Mouse (Mus musculus) gastrocnemius, adult 8-10 months (tissue): ENCODE measurements around the gene Baz2b. TPM values are rescaled to one million over a fixed set of nuclear protein-coding genes. Genes with fewer than 3 reads are reported as not detected.

Source experiments
- DNase-seq, 2 experiments: peaks; one replicate each; pipeline ENCODE4 v3.0.0; 2022; ENCODE audit warnings: low spot score in 2 of 2
- total RNA-seq, 4 experiments: library from RNA; stranded (reverse); gene quantifications; 2 replicates each; pipeline ENCODE4 v1.2.4; 2022

The Baz2b gene
- total RNA-seq, 4 experiments from 2014 or later = 26.3 to 36.8 (median 31.6) TPM

DNA sequence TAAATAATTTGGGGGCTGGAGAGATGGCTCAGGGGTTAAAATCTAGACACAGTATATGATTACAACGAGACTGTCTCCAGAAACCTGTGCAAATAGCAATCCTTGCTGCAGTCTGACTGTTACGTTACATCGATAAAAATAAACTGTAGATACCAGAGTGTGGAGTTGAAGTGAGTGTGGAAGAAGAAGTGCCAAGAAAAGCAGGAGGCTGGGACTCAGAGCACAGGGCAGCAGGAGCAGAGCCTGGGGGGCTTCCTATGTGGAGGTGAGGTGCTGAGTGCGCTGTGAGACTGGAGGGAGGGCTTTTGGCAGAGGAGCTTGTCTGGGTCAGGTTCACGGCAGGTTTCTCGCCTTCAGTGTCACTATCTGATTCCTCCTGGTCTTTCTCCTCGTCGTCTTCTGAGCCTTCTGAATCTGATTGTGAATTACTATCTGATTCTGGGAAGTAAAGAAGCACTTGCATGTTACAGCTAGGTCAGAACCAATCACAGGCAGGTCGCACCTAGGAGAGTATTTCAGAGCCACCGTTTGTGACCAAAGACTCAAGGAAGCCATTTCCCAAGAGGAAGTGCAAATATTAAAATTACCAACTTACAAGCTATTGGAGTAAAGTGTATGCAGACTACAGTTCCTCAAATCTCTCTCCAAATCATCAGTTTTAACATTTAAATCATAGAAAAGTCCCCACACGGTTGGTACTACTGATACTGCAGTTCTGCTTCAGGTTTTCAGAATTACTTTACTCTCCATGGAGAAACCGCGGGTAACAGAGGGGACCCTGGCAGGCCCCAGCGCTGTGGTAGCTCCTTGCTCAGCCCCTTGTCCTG, 249.8 kb downstream of the Baz2b start:
- DNase-seq = no peak

DNA sequence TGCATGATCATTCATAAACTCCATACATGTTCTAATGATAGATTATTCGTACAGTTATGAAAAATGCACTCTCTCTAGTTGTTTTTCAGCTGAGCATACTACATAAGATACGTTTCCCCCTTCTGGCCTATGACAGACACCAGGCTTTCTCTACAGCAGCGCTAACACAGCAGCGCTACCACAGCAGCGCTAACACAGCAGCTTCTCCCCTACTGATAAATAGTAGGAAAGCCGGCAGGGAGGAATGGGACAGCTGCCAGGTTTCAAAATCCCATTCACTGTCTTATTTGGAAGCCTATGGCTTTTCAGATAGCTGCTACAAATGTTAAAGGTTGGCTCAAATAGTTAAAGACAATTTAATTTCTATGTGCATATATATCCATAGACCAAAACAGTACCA, 251.1 kb downstream of the Baz2b start:
- DNase-seq = no peak

DNA sequence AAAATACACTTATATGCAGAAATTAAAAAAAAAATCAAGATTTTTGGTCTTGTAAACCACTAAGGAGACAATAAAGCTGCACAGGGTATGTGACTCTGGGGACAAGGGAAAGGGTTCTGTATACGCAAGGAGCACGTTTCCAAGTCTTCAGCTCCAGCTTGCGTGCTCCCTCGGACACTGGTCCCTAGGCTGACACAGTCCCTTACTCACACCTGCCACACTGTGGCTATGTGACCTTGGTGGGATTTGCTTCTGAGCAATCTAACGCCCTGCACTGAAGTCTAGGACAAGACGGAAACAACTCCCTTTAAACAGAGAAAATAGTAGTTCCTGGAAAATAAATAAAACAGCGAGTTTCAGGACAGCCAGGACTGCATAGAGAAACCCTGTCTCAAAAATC, 253.7 kb downstream of the Baz2b start:
- no peak for DNase-seq

DNA sequence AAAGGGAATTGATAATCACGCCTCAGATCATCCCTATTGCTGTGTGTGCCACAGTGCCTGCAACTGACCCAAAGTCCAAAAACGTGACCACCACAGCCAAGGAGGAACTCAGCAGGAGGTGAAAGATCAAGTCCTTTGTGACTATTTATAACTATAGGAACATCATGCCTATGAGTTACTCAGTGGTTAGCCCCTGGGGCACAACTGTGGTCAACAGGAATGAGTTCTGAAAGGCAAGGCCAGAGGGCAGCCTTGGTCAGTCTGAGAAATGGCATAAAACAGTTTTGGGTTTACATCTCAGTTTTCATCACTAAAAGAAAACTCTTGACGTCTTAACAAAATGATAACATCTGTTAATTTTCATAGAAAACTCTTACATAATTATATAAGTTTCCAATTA, 254.8 kb downstream of the Baz2b start:
- no peak for DNase-seq

DNA sequence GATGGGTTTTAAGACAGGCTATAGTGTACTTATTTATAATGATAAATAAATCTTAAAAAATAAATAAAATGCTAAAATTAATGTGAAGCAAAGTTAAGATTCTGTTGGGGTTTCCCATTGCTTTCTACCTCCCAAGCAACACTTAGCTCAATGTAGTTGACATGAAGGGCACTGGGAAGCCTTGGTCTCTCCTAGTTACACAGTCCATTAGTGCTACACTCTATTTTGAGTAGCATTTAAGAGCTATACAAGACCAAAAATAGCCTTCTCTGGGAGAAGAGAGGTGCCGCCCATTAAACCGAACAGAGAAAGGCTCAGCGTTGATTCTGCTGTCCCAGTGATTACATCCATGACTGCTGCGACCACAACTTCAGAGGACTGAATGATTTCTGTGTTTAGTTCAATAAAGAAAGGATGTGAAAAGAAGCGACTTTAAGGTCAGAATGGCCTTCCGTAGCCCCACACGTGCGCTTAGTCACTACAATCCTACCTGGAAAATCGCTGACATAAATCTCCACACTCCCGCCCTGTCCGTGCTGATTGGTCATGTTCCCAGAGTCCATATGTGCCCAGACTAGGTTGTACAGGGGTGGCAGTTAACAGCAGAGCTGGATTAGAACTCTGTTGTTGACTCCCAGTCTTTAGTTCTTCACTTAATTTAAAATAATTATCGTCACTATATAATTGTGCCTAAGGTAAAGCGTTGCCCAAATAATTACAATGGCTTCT, 257.2 kb downstream of the Baz2b start:
- DNase-seq = no peak

DNA sequence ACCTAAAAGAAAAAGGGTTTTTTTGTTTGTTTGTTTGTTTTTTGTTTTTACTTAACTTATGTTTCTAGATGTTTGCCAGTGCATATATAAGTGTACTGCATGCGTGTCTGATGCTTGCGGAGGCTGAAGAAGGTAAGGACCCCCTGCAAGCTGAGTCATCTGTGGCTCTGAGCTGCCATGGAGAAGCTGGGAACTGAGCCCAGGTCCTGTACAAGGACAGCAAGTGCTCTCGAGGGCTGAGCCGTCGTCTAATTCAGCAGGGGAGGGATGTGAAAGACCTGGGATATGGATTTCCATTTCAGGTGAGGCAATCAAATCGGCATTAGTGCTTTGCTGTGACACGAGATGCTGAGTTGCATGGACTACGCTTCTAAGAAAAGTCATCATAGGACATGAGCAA, 257.9 kb downstream of the Baz2b start:
- DNase-seq = no peak

DNA sequence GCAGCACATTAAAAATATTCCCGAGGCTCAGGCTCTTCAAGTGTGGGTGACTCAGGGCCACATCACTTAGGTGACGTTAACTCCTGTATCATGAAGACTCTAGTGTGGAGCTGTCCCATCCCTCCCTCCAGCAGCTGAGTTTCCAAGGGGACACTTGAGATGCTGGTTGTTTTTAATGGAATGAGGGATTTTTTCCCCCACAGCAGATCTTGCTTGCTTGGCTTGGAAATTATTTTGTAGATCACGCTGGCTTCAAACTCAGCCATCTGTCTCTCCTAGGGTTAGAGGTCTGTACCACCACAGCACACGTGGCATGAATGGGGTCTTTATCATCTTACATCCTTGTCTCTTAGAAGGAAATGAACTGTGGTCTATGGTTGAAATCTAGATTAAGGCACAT, 258.5 kb downstream of the Baz2b start:
- no peak for DNase-seq

DNA sequence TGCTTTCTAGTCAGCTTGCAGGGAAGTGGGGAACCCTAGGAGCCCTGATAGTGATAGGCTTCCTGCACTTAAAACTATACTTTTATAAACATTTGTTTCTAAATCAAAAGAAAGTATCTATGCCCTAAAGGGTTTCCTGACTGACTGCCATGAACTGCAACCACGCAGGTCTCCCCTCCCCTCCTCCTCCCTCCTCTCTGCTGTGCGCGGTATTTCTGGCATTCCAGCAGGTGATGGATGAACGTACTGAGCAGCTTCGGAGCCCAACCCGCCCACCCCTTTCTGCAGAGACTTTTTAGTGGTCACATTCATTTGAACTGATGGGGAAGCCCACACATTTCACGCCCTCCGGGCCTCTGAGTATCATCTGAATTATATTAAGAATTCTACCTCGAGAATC, 273.3 kb downstream of the Baz2b start:
- no peak for DNase-seq

DNA sequence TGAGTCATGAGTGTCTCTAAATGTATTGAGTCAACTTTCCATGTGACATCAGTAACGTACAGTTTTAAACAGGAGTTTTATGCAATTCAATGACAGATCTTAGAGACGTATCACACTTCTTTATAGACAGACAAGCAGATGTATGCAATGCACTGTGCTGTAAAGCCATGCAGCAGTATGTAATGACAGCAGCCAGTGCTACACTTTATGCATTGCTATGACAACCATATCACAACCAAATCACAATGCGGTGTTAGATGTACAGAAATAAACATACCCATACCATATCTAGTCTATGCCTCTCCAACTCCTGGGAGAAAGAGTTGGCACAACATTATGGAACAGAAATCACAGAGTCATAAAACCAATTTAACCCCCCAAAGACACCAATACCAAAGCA, 276.5 kb downstream of the Baz2b start:
- DNase-seq = no peak

DNA sequence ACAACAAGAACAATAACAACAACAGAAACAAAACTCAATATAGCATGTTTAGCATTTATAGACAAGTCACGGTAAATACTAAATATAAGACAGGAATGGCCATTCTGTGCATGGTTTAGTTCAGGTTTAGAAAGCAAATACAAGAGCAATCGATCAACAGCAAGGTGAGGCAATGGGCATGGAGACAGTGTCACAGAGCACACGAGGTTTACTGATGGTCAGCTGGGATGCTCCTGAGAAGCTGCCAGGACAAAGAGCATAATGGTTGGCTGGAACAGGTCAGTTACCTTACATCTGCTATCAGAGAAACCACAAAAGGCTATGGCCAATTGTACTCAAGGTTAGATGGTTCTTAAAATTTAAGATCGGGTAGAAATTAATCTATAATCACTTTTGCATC, 277.4 kb downstream of the Baz2b start:
- no peak for DNase-seq

DNA sequence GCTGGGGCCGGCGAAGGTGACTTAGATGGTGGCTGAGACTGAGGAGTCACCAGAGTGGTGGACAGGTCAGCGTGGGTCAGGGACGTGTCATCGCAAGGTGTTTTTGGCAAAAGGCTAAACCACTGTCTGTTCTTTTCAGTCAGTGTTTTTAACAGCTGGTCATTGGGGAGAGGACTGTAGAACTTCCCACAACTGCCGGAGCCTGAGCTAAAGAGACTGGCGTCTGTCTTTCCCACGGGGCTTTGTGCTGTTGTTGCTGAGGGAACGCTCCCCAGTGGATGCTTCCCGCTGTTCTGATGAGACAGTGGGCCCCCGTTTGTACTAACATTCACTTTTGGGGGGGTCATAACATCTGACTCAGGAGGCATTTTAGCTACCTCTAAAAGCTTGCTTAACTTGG, 296.0 kb downstream of the Baz2b start:
- no peak for DNase-seq

DNA sequence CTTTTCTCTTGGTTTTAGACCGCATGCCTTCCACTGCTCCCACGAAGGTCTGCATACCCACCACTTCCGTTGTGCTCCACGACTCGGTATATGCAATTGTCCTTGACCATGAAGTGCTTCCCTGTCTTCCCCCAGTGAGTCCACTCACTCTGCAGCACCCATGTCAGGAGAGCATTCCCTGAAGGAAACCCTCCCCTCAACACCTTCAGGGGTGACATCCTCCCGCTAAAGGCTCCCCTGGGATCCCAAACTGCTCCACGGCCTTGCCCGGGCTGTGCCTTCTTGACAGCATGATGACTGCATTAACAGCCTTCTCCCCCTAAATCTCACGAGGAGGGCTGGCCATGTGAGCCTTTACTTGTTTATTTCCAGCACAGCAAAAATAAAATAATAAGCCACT, 301.6 kb downstream of the Baz2b start:
- no peak for DNase-seq

DNA sequence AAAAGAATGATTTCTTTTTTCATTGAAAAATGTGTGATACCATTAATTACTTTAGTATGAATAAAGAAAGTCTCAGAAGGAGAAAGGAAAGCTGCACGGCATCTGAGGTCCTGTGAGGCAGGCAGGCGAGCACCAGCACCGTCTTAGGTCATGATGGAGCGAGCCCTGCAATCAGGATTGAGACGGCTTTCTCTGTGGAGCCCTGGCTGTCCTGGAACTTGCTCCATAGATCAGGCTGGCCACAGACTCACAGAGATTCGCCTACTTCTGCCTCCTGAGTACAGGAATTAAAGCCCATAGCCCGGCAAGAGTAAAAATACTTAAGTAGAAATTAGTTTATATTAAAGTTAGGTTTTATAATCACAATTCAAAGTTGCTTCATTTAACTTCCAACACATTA, 305.6 kb downstream of the Baz2b start:
- no peak for DNase-seq

DNA sequence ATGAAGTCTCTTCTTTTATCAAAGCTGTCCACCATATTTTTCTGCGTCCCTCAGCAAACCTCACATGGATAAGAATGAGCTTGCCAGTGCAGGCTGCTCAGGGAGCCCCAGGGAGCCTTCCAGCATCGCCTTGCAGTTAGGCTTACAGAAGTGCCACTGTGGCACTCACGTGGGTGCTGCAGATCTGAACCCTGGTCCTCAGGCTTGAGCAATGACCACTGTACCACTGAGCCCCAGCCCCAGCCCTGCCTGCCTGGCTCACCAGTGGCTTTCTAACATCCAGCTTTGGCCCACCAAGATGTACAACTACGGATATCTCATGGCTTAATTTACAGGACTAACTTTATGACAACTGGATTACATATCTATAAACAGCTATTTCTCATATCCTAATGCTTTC, 311.0 kb downstream of the Baz2b start:
- no peak for DNase-seq

DNA sequence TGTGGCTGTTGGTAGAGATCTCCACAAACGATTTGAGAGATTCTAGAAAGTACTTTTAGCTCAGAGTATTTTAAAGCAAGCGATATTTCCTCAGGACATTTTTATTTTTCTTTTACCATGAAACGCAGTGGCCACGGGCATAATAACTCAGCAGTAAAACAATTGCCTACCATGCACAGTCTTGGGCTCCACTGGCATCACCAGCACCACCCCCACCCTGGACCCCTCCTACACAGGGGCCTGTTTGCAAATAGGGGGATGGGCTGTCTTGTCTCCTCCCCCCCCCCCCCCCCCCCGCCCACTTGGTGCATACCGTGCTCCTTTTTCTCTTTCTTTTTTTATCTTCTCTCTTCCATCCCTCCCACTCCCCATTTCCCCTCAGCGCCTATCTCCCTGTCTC, 311.5 kb downstream of the Baz2b start:
- DNase-seq = no peak

DNA sequence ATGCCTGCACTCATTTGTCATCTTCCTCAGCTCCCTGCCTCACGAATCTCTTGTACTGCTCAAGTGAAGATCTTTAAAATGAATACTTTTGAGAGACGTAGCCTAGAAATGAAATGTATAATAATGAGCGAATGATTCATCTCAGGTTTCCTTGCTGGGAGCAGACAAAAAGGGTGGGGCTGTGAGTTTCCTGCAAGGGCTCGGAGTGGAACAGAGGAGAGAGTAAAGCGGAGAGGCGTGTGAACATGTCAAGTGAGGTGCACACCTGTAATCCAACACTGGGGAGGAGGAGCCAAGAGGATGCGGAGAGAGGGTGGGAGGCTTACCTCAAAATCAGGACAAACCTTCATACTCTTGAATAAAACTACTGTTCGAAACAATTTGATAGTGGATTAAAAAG, 312.8 kb downstream of the Baz2b start:
- no peak for DNase-seq

DNA sequence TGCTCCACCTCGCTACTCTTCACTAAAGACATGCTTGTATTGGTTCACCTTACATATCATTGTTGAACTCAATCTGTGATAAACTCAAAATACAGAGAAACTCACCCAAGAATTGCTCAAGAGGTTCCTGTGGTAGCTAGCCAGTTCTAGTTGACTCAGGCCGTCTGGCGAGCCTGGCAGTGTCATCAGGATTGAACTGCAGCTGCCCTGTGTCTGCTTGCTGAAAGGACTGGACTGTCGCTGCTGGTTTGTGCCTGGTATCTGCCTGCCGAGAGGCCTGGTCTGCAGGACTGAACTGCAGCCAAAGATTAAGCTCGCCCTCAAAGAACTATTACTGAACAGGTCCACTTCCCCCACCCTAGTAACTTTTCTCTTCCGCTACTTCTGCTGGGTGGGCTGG, 313.2 kb downstream of the Baz2b start:
- no peak for DNase-seq

DNA sequence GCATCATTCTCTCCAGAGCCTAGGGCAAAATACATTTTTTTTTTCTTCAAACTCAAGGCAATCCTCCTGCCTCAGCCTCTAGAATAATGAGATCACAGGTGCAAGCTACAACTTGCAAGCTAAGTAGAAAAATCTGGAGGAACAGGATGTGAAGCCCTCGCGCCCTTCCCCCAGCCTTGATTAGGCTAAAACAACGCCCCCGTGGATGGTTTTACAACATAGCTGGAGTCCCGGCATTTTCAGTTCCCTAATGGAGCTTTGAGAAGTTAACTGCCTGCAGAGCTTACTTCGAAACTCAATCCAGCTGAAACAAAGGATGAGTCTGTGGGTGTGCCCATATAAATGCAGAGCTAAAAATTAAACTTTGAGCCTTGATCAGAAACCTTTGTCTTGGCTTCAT, 319.9 kb downstream of the Baz2b start:
- no peak for DNase-seq

DNA sequence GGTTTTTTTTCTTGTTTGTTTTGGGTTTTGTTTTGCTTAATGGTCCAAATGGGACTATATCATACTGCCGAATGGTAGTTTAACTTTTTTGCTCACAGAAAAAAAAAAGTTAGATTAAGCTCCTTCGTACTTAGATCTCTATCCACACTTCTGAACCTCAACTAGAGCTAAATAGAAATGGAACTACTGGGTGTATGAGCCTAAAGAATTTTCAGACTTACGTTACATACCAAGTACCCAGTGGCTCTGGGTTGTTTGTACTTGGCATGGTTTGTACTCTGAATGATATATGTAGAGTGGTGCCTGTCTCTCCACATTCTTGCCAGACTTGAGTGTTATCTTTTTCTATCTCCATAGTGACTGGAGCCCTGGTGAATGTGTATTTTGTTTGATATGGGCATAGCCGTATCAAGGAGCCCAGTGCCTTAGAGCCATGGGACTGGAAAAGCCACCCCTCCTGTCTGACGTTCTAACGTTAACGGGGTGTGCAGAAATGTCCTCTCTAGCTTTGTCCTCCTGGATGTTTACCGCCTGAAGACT, 326.8 kb downstream of the Baz2b start:
- DNase-seq = no peak

DNA sequence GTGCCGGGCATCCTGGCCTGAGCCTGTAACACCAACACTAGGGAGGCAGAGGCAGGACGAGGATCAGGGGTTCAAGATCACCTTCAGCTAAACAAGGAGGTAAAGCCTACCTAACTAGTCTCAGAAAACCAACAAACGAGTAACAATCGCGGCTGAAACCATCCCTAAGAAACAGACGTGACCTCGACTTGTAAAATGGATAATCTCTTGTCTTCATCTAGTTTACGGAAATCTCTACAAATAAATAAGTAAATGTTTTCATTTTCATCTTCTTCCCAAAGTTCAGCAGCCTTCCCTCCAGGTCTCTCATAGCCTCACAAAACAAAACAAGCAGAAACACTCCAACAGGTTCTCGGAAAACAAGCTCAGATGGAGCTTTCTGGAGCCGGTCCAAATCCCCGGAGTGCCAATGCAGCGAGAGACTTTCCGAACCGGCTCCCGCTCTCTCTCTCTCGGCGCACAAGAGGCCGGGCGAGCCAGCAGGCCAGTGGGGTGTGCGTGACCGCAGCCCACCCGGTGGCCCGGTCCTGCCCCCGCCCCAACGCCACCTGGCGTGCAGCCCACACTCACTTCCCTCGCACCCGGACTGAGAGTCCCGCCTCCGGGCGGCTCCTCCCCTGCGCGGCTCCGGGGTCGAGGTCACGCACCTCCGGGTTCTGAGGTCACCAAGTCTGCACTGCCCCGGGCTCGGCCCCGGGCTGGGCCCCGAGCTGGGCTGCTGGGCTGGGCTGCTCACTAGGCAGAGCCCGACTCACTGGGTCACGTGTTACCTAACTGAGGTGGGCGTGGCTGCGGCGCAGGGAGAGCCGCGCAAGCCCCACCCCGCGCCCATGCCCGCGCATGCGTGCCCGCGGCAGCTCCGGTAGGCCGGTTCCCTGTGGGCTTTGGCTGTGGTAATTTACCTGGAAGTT, 327.6 kb downstream of the Baz2b start, which contains the start of gene Wdsub1:
Gene Wdsub1, minus strand, starts transcription at position 761 of the 911 bp plus-strand sequence.
- peak; percentile 89 to 93 for DNase-seq

DNA sequence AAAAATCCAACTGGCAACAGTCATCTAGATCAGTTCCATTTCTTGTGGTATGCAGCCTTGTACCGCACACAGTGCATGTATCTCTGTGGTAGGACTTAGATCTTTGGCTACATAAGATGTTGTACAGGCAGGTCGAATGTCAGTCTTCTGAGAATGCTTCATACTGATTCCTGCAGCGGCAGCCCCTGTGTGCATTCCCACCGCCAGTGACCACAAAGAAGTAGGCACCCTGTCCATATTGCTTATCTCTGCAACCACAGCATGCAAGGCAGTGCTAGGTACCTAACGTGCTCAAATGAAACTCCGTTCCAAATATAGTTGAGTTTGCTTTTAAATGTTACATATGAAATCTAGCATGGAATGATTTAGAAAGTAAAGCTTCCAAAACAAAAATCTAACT, 328.2 kb downstream of the Baz2b start:
- DNase-seq = no peak

DNA sequence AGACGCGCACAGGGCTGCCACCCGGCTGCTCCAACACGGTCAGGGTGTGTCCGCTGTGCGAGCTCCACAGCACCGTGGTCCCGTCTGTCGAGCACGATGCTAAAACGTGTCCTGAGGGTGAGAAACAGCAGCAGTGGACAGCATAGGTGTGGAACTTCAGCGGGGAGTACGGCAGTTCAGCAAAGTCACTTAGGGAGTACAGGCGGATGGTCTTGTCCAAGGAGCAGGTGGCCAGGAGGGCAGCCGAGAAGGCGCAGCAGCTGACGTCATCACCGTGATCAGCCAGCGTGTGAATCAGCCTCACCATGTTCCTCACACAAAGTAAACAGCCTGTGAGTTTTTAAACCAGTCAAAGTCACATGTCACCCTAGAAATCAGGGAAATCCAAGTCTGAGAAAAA, 331.4 kb downstream of the Baz2b start:
- DNase-seq = no peak
